Mouse (Mus musculus) c-Kit-positive CD71-positive TER-119-positive erythroid progenitor cells, embryonic 14.5 days (primary cell): Measurements from ENCODE around the gene Sult1a1.
"Not testable (repeated sequence)": the region's sequence is repeated elsewhere in the genome, so short reads cannot be mapped to it uniquely, and the experiment has no call there.

Experiments used
- DNase-seq: peaks from one replicate; pipeline ENCODE4 v3.0.0-alpha.2; 2013; ENCODE audit warnings: low spot score

Gene Sult1a1

DNA sequence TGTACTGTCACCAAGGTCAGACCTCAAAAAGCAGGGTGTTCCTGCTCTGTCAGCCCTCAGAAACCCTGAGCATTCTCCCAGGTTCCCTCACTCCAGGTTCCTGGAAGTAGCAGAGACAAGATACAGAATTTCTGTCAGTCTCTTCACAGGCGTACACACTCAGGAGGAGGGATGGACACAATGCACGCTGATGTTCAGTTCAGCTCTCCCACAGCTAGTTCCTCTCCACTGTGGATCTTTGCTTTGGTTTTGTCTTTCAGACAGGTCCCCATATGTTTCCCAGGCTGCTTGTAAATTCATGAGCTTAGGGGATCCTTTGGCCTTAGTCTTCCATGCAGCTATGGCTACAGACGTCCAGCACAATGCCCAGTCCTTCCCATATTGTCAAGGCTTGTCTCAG lies 20.7 kb upstream of the Sult1a1 start:
- no peak for DNase-seq

DNA sequence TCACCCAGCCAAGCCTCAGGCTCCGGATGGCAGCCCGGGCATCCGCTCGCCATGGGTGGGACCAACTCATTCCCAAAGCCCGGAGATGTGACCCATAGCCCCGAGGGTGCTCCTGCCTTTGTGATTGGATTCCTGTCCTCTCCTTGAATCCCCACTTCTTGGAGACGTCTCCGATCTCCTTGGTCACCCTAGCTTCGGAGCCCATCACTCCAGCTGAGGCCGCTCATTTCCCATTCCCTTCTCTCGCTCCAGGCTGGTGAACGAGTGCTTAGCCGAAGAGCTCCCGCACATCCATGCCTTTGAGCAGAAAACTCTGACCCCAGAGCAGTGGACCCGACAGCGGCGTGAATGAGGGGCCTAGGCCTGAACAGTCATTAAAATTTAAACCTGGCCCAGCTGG lies 20.1 kb upstream of the Sult1a1 start:
- DNase-seq = no peak

DNA sequence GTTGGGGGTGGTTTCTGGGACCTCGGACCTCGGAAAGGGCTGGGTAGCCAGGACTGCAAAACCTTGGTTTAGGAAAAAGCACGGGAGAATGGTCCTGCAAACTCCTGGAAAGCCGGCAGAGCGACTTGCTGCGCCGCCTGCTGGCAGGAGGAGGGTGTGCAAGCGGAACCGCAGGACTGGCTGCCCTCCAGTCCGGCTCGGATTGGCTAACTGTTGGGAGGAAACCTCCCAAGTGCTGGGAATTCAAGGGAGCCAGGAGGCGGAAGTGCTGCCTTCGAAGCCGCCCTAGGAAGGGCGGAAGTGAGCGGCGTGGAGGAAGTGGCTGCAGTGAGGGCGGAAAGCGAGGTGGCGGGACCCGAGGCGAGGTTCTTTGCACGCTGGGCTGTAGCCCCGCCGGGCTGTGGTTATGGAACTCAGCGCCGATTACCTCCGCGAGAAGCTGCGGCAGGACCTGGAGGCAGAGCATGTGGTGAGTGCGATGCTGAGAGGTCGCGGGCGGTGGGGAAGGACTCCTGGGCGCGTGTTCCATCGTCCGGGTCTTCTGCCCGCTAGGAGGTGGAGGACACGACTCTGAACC lies 19.5 kb upstream of the Sult1a1 start, which contains the start of gene Slx1b:
Gene Slx1b (minus strand): TSS at position 154 of the 577 bp plus-strand sequence.
- DNase-seq = peak; percentile 96

DNA sequence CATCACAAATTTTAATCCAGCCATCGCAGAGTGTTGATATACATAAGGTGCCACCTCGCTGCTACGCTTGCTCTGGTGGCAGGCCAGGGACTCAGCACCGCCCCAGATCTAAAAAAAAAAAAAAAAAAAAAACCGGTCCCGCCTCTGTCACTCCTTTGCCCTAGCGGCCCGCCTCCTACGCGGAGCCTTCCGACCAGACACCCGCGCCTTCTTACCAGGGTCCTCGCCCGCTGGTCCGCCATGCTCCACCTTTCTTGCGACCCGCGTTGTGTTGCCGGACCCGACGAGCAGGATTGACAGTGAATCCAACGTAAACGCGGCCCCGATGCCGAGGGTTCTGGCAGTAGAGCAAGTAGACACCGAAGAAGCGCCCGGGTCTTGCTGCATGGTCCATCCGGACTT lies 19.0 kb upstream of the Sult1a1 start, which contains the start of gene Bola2:
Gene Bola2 (plus strand): TSS at position 192 of the 402 bp plus-strand sequence.
- peak; percentile 75 for DNase-seq

DNA sequence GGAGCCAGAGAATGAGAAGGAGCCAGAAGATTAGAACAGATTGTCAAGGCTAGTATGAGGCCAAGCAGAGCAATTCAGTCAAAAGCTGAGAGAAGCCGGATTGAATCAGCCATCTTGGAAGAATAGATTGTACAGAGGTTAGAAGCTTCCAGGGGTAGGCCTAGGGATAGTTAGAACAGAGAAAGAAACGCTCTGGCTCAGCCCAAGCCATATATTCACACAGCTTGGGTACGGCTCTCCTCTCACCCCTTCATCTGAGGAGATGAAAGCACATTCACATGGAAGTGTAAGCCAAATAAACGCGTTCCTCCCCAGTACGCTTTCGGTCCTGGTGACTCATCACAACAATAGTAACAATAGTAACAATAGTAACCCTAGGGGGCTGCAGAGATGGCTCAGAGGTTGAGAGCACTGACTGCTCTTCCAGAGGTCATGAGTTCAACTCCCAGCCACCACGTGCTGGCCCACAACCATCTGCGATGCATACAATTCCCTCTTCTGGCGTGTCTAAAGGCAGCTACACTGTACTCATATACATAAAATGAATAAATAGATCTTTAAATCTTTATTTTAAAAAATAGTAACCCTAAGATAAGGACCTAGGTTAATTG lies 18.3 kb upstream of the Sult1a1 start:
- no peak for DNase-seq

DNA sequence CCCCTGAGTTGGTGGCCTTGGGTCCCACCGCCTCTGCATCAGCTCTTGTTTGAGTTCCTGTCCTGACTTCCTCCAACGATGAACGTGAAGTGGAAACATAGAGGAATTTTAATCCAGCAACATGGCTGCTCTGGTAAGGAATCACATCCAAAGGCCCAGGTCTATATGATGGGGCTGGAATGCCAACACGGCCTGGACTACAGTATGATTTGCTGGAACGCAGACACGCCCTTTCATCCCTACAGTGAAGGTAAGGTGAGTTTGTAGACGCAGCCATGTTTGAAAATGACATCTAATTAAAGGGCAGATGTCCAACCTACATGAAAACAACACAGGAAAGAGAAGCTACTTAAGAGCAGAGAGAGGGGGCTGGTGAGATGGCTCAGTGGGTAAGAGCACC lies 17.5 kb upstream of the Sult1a1 start:
- no peak for DNase-seq

DNA sequence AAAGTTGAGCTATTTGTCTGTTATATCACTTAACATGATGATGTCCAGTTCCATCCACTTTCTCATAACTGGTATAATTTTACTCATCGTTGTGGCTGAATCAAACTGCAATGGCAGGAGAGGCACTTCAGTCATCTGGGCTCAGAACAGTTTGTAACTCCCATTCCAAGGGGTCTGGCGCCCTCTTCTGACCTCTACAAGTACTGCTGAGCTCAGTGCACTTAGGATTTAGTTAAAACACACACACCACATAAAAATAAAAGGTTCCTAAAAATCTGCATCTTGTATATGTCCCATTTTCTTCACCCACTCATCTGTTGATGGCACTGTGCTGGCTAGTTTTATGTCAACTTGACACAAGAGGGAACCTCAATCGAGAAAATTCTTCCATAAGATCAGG lies 17.0 kb upstream of the Sult1a1 start:
- DNase-seq = peak; percentile 88

DNA sequence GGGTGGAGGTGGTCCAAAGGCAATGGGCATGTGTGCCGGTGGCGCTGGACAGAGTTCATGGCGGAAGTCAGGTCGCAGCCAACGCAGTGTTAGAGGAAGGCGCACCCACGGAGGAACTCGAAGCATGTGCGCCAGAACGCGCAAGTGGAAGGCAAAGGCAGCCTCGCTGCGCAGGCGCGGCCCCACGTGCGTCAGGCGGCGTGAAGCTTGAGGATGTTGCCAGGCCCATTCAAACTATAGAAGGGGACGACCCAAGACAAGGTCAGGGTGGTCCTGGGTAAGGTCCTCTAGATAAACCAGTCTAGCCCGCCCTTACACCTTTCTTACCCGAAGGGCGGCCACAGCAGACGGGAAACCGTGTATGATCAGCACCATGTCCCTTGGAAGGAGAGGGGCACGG lies 16.2 kb upstream of the Sult1a1 start:
- DNase-seq = no peak

DNA sequence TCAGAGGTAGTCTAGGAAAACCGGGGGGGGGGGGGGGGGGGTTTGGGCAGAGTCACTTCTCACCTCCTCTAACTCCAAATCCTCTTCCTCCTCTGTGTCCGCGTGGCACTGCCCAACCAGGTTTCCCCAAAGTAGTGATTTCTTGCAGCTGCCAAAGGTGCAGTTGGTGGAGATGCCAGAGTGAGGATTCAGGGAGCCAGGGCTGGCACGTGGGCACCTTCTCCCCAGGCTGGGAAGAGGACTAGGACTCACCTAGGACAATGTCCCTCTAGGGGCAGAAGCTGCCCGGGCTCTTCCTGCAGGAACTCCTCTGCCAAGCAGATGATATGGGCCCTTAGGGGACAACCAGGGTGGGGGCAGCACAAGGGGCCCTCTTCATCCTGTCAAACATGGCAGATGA lies 15.4 kb upstream of the Sult1a1 start:
- no peak for DNase-seq

DNA sequence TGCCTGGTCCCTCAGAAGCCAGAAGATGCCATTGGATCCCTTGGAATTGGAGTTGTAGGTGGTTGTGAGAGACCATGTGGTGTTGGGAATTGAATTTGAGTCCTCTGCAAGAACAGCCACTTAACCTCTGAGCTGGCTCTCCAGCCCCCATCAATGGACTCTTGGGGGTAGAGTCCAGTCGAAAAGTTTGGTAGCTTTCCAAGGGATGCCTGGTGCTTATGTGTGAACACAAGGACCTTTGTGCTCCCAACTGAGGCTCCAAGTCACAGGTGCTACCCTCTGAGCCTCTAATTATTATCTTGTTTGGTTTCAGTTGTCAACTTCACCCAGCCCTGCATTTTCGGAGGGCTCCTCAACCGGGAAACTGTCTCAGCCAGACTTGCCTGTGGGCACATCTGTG lies 14.5 kb upstream of the Sult1a1 start:
- DNase-seq = no peak

DNA sequence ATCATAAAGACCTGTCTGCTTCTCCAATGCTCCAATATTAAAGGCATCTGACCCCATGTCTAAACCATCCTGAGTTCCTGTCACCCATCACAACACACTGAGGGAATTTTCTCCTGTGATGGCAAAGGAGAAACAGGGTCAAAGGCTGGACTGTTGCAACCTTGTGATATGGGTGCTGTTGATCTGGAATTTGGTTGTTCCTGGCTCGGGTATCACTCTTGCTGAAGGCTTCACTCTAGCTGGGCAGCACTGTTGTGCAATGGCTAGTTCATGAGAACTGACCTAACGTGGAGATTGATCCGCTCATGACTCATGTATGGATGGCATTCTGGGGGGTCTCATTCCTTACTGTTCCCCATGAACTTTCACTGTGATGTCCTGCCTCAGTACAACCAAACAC lies 12.8 kb upstream of the Sult1a1 start:
- DNase-seq = no peak

DNA sequence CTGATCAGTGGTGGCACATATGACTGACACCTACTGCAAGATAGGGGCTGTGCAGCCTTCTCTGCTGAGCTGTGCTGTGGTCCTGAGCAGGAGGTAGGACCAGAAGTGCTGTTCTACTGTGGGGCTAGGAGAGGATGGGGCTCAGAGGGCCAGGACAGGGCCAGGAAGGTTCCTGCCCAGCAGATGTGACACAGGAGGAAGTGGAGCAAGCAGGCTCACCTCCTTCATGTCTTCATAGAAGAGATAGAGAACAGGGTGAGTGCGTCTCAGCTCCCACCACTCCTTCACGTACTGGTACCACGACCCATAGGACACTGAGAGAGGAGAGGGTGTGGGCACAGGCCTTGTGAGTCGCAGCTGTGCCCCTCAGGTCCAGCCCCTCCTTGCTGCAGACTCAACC lies 11.9 kb upstream of the Sult1a1 start:
- DNase-seq = not testable (repeated sequence)

DNA sequence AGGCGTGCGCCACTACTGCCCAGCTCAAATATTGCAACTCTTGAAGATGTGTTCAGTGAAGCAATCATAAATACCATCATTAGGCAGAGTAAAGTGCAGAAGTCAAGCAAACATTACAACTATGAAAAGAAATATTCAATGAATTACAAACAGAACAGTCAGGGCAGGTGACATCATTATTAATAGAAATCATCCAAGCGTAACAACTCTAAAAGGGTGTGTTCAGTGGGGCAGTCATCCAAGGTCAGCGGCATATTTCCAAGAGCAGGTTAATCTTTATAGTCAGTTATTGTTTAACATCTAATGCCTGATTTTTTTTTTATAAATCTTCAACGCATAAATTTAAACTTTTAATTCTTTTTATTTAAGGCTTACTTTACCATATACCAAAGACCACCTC lies 5.0 kb upstream of the Sult1a1 start:
- DNase-seq = no peak

DNA sequence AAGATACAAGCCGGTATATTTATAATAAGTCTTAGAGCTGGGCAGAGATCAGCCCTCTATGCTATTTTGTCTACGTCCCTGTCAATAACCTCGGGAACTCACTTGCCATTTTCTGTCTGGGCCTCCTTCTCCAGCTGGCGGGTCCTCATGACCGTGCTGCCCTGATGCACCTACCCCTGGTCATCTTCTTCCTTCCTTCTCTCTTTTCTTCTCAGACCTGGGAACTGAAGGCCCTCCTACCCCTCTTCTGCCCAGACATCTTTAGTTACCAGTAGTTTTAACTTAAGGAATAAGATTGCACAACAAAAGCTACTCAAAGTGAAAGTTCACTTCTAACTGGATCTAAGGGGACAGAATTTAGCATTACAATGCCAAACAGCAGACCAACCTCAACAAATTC lies 3.5 kb upstream of the Sult1a1 start:
- no peak for DNase-seq

DNA sequence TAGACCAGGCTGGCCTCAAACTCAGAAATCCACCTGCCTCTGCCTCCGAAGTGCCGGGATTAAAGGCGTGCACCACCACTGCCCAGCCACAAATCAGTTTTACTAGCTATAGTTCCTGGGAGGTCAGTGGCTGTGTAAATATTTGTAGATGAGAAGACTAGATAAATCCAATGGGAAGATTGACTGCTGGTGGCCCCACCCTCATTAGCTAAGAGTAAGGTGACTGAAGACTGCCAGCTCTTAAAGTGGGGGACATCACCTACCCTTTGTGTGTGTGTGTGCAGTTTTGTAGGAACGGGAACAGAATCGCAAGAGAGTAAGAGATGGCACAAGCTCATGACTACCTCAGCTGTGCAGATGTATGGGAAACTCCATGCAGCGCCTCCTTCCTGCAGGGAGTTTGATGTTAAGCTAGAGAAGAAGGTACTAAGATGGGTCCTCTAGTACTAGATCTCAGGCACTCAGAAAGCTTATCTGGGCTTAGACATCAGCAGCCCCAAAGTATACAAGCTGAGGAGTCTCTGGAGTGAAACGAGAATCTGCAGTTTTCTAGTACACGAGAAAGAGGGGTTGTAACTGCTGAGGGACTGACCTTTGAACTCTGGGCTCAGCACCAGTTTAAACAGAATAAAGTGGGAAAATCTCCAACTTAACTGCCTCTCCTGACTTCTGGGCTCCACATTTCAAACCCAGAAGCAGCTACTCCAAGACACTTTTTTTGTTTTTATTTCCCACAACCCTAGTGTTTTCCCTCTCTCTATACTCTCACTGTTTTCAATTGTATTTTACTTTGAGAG lies 2.5 kb upstream of the Sult1a1 start:
- DNase-seq = no peak

DNA sequence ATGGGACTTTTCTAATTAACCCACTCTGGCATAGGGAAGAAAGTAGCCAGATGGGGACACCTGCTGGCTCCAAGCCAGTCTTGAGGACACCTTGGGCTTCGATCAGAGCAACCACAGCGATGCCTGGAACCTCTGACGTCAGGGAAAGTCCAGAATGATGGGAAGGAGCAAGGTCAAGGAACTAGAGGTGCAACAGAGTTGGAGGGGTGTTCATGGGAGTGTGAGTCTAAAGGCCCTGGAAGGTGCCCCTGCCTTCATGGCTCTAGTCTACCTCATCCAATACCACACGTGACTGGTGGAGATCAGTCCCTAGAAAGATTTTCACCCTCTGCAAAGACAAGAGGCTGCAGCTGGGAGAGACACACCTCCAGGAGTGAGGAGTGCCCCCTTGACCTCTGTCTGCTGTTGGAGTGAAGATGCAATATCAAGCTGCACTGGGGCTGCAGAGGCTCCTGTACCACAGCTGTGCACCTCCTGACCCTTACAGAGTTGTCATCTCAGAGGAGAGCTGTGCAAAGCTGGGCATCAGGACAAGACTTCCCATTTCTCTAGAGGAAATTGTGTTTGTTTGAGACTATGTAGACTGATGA lies 494 bp upstream of the Sult1a1 start:
- no peak for DNase-seq

DNA sequence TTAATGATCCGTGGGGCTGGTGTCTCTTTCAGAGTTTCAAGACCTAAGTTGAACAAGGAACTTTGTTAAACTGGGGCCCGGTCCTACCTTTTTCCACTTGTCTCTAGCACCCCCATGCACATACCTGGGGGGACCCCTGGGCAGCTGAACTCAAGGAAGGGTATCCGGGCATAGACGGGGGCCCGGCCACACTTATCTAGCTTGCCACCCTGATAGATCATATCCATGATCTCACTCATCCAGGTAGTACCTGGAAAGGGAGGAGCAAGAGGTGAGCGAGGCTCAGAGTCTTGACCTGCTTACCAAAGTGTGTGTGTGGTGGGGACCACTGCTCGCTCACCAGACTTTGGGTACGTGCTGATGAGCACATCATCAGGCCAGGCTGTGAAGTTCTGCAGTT lies 1.1 kb downstream of the Sult1a1 start:
- no peak for DNase-seq

DNA sequence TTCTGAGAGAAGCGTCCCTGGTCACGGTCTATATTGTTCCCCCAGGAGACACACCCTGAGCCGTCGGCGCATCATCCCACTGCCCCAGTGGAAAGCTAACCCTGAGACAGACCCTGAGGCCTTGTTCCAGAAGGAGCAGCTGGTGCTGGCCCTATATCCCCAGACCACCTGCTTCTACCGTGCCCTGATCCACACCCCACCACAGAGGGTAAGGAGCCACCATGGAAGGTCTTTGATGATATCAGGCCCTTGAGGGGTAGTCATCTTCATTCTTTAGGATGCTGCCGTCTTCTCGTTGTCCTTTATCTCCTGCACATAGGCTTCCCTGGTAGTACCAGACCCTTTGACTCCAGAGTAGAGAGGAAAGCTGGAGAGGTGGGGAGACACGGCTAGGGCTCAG lies 4.1 kb downstream of the Sult1a1 start:
- DNase-seq = no peak

DNA sequence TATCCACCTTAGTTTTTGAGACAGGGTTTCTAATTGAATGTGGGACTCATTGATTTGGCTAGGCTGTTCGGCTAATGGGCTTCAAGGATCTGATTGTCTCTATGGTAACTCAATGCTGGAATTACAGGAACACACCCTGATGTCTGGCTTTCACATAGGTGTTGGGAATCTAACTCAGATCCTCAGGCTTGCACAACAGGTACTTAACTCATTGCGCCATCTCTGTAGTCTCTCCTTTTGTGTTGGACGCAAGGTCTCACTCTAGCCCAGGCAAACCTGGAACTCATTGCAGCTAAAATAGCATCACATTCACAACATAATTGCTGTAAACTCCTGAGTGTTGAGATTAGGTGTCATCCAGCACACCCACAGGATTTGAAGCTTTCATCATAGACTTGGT lies 6.1 kb downstream of the Sult1a1 start:
- no peak for DNase-seq

DNA sequence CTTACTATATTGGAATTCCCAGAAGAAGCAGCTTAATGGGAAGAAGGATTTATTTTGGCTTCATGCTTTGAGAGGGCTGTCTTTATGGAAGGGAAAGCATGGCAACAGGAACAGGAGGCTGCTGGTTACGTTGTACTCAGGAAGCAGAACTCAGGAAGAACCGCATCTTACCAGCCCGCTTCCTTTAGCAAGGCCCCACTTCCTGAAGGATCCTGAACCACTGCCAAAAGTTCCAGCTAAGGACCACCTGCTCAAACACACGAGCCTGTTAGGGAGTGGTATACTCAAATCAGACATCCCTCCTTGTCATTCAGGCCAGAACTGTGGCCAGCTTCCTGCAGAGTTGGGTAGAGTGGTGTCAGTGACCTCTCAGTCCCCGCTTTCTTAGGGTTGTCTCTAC lies 7.8 kb downstream of the Sult1a1 start:
- no peak for DNase-seq

DNA sequence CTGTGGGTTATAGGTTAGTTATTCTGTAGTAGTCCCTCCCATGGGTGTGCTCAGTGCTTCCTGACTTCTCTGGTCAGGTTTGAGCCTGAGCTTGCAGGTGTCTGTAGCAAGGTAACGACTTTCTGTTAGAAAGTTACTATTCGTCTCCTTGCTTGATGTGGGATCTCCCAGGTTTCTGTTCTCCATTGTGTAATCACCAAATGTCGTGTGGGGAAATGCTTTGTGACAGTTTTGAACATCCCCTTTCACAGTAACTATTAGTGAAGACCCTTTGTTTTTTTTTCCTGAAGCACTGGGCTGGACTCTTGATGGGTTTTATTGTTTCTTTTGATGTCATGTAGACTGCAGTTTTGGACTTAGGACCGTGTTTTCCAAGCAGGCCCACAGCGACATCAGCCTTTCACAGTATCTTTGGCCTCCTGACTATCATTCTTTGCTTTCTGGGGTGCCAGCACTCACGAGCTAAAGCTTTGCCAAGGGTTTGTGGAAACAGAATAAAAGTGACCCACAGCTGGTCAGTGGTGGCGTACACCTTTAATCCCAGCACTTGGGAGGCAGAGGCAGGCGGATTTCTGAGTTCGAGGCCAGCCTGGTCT lies 8.6 kb downstream of the Sult1a1 start:
- DNase-seq = no peak

DNA sequence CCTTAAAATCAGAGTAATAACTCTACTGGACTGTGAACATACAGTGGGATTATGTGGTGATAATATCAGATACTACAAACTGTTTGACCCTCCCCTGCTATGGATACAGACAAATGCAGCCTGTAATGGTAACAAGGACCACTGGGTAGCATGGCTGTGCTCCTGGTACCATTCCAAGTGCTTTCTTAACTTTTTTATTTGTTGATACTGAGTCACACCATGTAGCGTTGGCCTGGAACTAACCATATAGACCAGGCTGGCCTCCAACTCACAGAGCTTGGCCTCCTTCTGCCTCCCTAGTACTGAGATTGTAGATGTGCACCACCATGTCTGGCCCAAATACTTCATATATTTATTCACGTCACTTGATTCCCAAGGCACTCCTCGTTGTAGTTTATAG lies 11.0 kb downstream of the Sult1a1 start:
- no peak for DNase-seq

DNA sequence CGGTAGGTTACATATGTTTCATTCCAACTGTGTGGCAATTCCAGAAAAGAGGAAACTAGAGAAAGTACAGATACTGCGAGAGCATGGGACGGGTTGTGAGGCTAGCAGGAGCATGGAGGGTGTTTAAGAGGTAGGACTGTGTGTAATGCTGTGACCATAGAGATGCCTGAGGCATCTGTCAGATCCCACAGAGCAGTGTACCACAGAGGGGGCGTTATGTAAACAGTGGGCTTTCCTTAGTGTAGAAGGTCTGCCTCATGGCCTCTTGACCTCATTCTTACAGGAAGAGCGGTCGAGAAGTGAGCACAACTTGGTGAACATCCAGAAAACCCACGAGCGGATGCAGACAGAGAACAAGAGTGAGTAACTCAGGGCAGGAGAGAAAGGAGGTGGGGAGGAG lies 12.6 kb downstream of the Sult1a1 start:
- no peak for DNase-seq
